Mouse (Mus musculus): ENCODE measurements around the gene Hdlbp. TPM values are rescaled to one million over a fixed set of nuclear protein-coding genes. Genes with fewer than 3 reads are reported as not detected.
"Not testable (repeated sequence)": the region's sequence is repeated elsewhere in the genome, so short reads cannot be mapped to it uniquely, and the experiment has no call there.

Gene Hdlbp
- polyA plus RNA-seq (2015; fragmentation: Nextera tagmentation; extraction: Ambion mirVana), result 70.8 and 85.2 TPM in 2 replicates

- peak; percentile 95 for ATAC-seq (ENCODE audit: low FRiP score)
- peak within 1 kb of the TSS; percentile 66 for H3K4me3 ChIP-seq (replicated peaks)
- H3K36me3 ChIP-seq, result no peaks in the 10 kb centered on the region
- peak within 1 kb of the TSS; percentile 99 for H3K27ac ChIP-seq (replicated peaks)
- H3K4me1 ChIP-seq, result peaks cover 24% of the 10 kb centered on the region
- peak within 1 kb of the TSS; percentile 84 for H3K9ac ChIP-seq (replicated peaks)
- under 1% methylated on average over 74 of the region's 74 CpGs for WGBS
- no peaks in the 10 kb centered on the region for H3K27me3 ChIP-seq (replicated peaks)
- no peaks in the 10 kb centered on the region for H3K9me3 ChIP-seq (replicated peaks)
- peak within 1 kb of the TSS; percentile 65 for H3K4me2 ChIP-seq
Observed at GRCm38 (mm10) chr1:93478586-93479475, at the start of gene Hdlbp. Gene Hdlbp, minus strand, starts transcription at chr1:93478815.

GRCm38 (mm10) chr1:93522325-93522724 lies 43.7 kb upstream of the Hdlbp start:
- H3K4me1 ChIP-seq, result no peaks in the 10 kb centered on the region
- no peaks in the 10 kb centered on the region for H3K9me3 ChIP-seq (replicated peaks)
- WGBS, result 63% methylated on average over 1 of the region's 1 CpGs
- H3K36me3 ChIP-seq, result no peaks in the 10 kb centered on the region
- H3K4me2 ChIP-seq, result no peak overlapping the region
- H3K27ac ChIP-seq (replicated peaks), result no peak overlapping the region
- no peak for ATAC-seq (ENCODE audit: low FRiP score)
- H3K4me3 ChIP-seq (replicated peaks), result no peak overlapping the region
- no peaks in the 10 kb centered on the region for H3K27me3 ChIP-seq (replicated peaks)
- H3K9ac ChIP-seq (replicated peaks), result no peak overlapping the region

GRCm38 (mm10) chr1:93521491-93521890 lies 42.9 kb upstream of the Hdlbp start:
- no peak overlapping the region for H3K27ac ChIP-seq (replicated peaks)
- ATAC-seq (ENCODE audit: low FRiP score), result no peak
- H3K27me3 ChIP-seq (replicated peaks), result no peaks in the 10 kb centered on the region
- no peak overlapping the region for H3K4me2 ChIP-seq
- no peaks in the 10 kb centered on the region for H3K4me1 ChIP-seq
- no peak overlapping the region for H3K9ac ChIP-seq (replicated peaks)
- WGBS, result 90% methylated on average over 2 of the region's 2 CpGs
- H3K9me3 ChIP-seq (replicated peaks), result no peaks in the 10 kb centered on the region
- H3K4me3 ChIP-seq (replicated peaks), result no peak overlapping the region
- H3K36me3 ChIP-seq, result no peaks in the 10 kb centered on the region

GRCm38 (mm10) chr1:93513221-93513620 lies 34.6 kb upstream of the Hdlbp start:
- no peak for ATAC-seq (ENCODE audit: low FRiP score)
- Histone ChIP-seq H3K4me2 (peak overlapping the region; percentile 84), H3K9ac (replicated peaks) (0 out of 2 replicates have a peak overlapping the region, but pooled peaks have one; percentile 68), H3K36me3 (peaks cover 6% of the 10 kb centered on the region), H3K4me1 (peaks cover 28% of the 10 kb centered on the region), H3K27me3 (replicated peaks) (no peaks in the 10 kb centered on the region), H3K27ac (replicated peaks) (no peak overlapping the region), H3K4me3 (replicated peaks) (no peak overlapping the region), H3K9me3 (replicated peaks) (no peaks in the 10 kb centered on the region)
- 82% methylated on average over 14 of the region's 14 CpGs for WGBS

GRCm38 (mm10) chr1:93512351-93512690 lies 33.7 kb upstream of the Hdlbp start:
- Histone ChIP-seq H3K27me3 (replicated peaks) (no peaks in the 10 kb centered on the region), H3K4me3 (replicated peaks) (peak overlapping the region; percentile 79), H3K4me1 (peaks cover 28% of the 10 kb centered on the region), H3K27ac (replicated peaks) (peak overlapping the region; percentile 80), H3K9ac (replicated peaks) (peak overlapping the region; percentile 68), H3K4me2 (peak overlapping the region; percentile 84), H3K9me3 (replicated peaks) (no peaks in the 10 kb centered on the region), H3K36me3 (peaks cover 9% of the 10 kb centered on the region)
- 2% methylated on average over 15 of the region's 15 CpGs for WGBS
- ATAC-seq (ENCODE audit: low FRiP score), result peak; percentile 71

- H3K4me2 ChIP-seq, result peak within 1 kb of the TSS; percentile 84
- peak within 1 kb of the TSS; percentile 80 for H3K27ac ChIP-seq (replicated peaks)
- H3K36me3 ChIP-seq, result peaks cover 9% of the 10 kb centered on the region
- H3K9me3 ChIP-seq (replicated peaks), result no peaks in the 10 kb centered on the region
- WGBS, result under 1% methylated on average over 71 of the region's 71 CpGs
- H3K4me1 ChIP-seq, result peaks cover 28% of the 10 kb centered on the region
- H3K27me3 ChIP-seq (replicated peaks), result no peaks in the 10 kb centered on the region
- H3K9ac ChIP-seq (replicated peaks), result peak within 1 kb of the TSS; percentile 68
- ATAC-seq (ENCODE audit: low FRiP score), result peak; percentile 96
- peak within 1 kb of the TSS; percentile 79 for H3K4me3 ChIP-seq (replicated peaks)
Observed at GRCm38 (mm10) chr1:93511585-93512350, 33.2 kb upstream of the Hdlbp start, which contains the start of gene Farp2. Gene Farp2, plus strand, starts transcription at chr1:93512079.

- H3K9me3 ChIP-seq (replicated peaks); ATAC-seq (ENCODE audit: low FRiP score); H3K9ac ChIP-seq (replicated peaks); H3K4me2 ChIP-seq; H3K27ac ChIP-seq (replicated peaks); H3K27me3 ChIP-seq (replicated peaks); H3K4me3 ChIP-seq (replicated peaks): not testable (repeated sequence)
- H3K4me1 ChIP-seq, result peaks cover 23% of the 10 kb centered on the region
- H3K36me3 ChIP-seq, result peaks cover 32% of the 10 kb centered on the region
- WGBS, result 41% methylated on average over 1 of the region's 1 CpGs
Observed at GRCm38 (mm10) chr1:93508576-93508975, 30.0 kb upstream of the Hdlbp start.

- no peak overlapping the region for H3K27ac ChIP-seq (replicated peaks)
- H3K9me3 ChIP-seq (replicated peaks), result no peaks in the 10 kb centered on the region
- H3K9ac ChIP-seq (replicated peaks), result no peak overlapping the region
- WGBS, result 46% methylated on average over 10 of the region's 10 CpGs
- H3K36me3 ChIP-seq, result peaks cover 40% of the 10 kb centered on the region
- H3K4me1 ChIP-seq, result peaks cover 9% of the 10 kb centered on the region
- no peaks in the 10 kb centered on the region for H3K27me3 ChIP-seq (replicated peaks)
- ATAC-seq (ENCODE audit: low FRiP score), result peak; percentile 51; the same call in 1 of the 2 replicates
- no peak overlapping the region for H3K4me2 ChIP-seq
- no peak overlapping the region for H3K4me3 ChIP-seq (replicated peaks)
Observed at GRCm38 (mm10) chr1:93506944-93507676, 28.5 kb upstream of the Hdlbp start.

- H3K36me3 ChIP-seq, result peaks cover 30% of the 10 kb centered on the region
- 91% methylated on average over 3 of the region's 3 CpGs for WGBS
- no peak overlapping the region for H3K9ac ChIP-seq (replicated peaks)
- no peak overlapping the region for H3K4me2 ChIP-seq
- H3K27me3 ChIP-seq (replicated peaks), result no peaks in the 10 kb centered on the region
- no peak overlapping the region for H3K4me3 ChIP-seq (replicated peaks)
- no peaks in the 10 kb centered on the region for H3K4me1 ChIP-seq
- H3K9me3 ChIP-seq (replicated peaks), result no peaks in the 10 kb centered on the region
- no peak overlapping the region for H3K27ac ChIP-seq (replicated peaks)
- no peak for ATAC-seq (ENCODE audit: low FRiP score)
Observed at GRCm38 (mm10) chr1:93495312-93495711, 16.7 kb upstream of the Hdlbp start.

GRCm38 (mm10) chr1:93486302-93486701 lies 7.7 kb upstream of the Hdlbp start:
- not testable (repeated sequence) for ATAC-seq (ENCODE audit: low FRiP score); H3K27ac ChIP-seq (replicated peaks); H3K36me3 ChIP-seq; H3K9ac ChIP-seq (replicated peaks); H3K9me3 ChIP-seq (replicated peaks); H3K4me3 ChIP-seq (replicated peaks); H3K4me2 ChIP-seq; H3K27me3 ChIP-seq (replicated peaks); H3K4me1 ChIP-seq
- 76% methylated on average over 3 of the region's 3 CpGs for WGBS

GRCm38 (mm10) chr1:93479476-93480083 lies 965 bp upstream of the Hdlbp start:
- Histone ChIP-seq H3K4me1 (peaks cover 24% of the 10 kb centered on the region), H3K4me2 (peak overlapping the region; percentile 65), H3K27me3 (replicated peaks) (no peaks in the 10 kb centered on the region), H3K4me3 (replicated peaks) (peak overlapping the region; percentile 66), H3K9me3 (replicated peaks) (no peaks in the 10 kb centered on the region), H3K36me3 (no peaks in the 10 kb centered on the region), H3K27ac (replicated peaks) (peak overlapping the region; percentile 99), H3K9ac (replicated peaks) (peak overlapping the region; percentile 84)
- ATAC-seq (ENCODE audit: low FRiP score), result peak; percentile 2; the same call in 1 of the 2 replicates
- WGBS, result 7% methylated on average over 23 of the region's 23 CpGs

Data from neural tube, embryonic 15.5 days (tissue).